Mouse (Mus musculus) heart, embryonic 11.5 days (tissue): ENCODE measurements around the gene Slitrk2. TPM values are rescaled to one million over a fixed set of nuclear protein-coding genes. Genes with fewer than 3 reads are reported as not detected.

Experiments
- ATAC-seq: fragments of 200-750 bp; cut with Nextera tagmentation; replicated peaks from 2 replicates; pipeline ENCODE4 v1.8.0; 2017; ENCODE audit warnings: moderate library complexity; ENCODE audit not compliant: insufficient number of reproducible peaks, low FRiP score, low TSS enrichment
- H3K27ac ChIP-seq: fragments of 300-500 bp; sonication (generic); 2 replicates; pipeline ENCODE4 v1.5.1; 2014; ENCODE audit warnings: mild to moderate bottlenecking, low read depth, low read length
- H3K27me3 ChIP-seq: fragments of 300-500 bp; sonication (generic); 2 replicates; pipeline ENCODE4 v1.6.1; 2014; ENCODE audit warnings: mild to moderate bottlenecking, low read length, mixed read lengths; ENCODE audit not compliant: control insufficient read depth, insufficient read depth
- H3K36me3 ChIP-seq: fragments of 300-500 bp; sonication (generic); 2 replicates; pipeline ENCODE4 v1.6.1; 2014; ENCODE audit warnings: mild to moderate bottlenecking, low read length, moderate library complexity, mixed read lengths; ENCODE audit not compliant: control insufficient read depth, insufficient read depth
- H3K4me1 ChIP-seq: fragments of 300-500 bp; sonication (generic); 2 replicates; pipeline ENCODE4 v1.6.1; 2014; ENCODE audit warnings: low read length; ENCODE audit not compliant: control insufficient read depth, insufficient read depth
- H3K4me2 ChIP-seq: fragments of 300-500 bp; sonication (generic); 2 replicates; pipeline ENCODE4 v1.6.1; 2014; ENCODE audit warnings: mild to moderate bottlenecking, moderate library complexity
- H3K4me3 ChIP-seq: fragments of 300-500 bp; sonication (generic); 2 replicates; pipeline ENCODE4 v1.5.1; 2014; ENCODE audit warnings: low read depth, low read length
- H3K9ac ChIP-seq: fragments of 300-500 bp; sonication (generic); 2 replicates; pipeline ENCODE4 v1.6.1; 2014; ENCODE audit warnings: mild to moderate bottlenecking, low read depth, low read length, moderate library complexity
- H3K9me3 ChIP-seq: fragments of 300-500 bp; sonication (generic); replicated peaks from 2 replicates; pipeline ENCODE4 v1.6.1; 2016; ENCODE audit warnings: low read length; ENCODE audit not compliant: control insufficient read depth
- WGBS: fragments of 180-500 bp; shearing (Covaris S2); extraction: QIAGEN DNeasy Blood & Tissue Kit; methylation state at CpG from one replicate; pipeline ENCODE4 v1.1.7; 2014; ENCODE audit not compliant: insufficient replicate concordance; 5-methylcytosine and 5-hydroxymethylcytosine counted together
- polyA plus RNA-seq: library from polyadenylated mRNA; unstranded; fragments of >200 nt; fragmentation: Nextera tagmentation; extraction: Ambion mirVana; gene quantifications from 2 replicates; pipeline ENCODE4 v1.2.1, GENCODE M21; 2014

The Slitrk2 gene
- 0.83 and 0.93 TPM in 2 replicates for polyA plus RNA-seq

- no peaks in the 10 kb centered on the region for H3K36me3 ChIP-seq
- H3K4me1 ChIP-seq = no peaks in the 10 kb centered on the region
- no peak for ATAC-seq
- H3K27ac ChIP-seq = no peak within 1 kb of the TSS
- H3K4me2 ChIP-seq = peak within 1 kb of the TSS; percentile 60
- no peak within 1 kb of the TSS for H3K9ac ChIP-seq
- peaks cover 4% of the 10 kb centered on the region; the same call in 1 of the 2 replicates for H3K27me3 ChIP-seq
- 12% methylated on average over 24 of the region's 25 CpGs for WGBS
- peak within 1 kb of the TSS; percentile 35 for H3K4me3 ChIP-seq
- no peaks in the 10 kb centered on the region for H3K9me3 ChIP-seq
Measured at GRCm38 (mm10) chrX:66648911-66649620, at the start of gene Slitrk2. Gene Slitrk2, plus strand, starts transcription at chrX:66649318.

GRCm38 (mm10) chrX:66605490-66605889 lies 43.6 kb upstream of the Slitrk2 start:
- Histone ChIP-seq H3K27ac (no peak overlapping the region), H3K9me3 (no peaks in the 10 kb centered on the region), H3K4me1 (no peaks in the 10 kb centered on the region), H3K9ac (no peak overlapping the region), H3K4me3 (no peak overlapping the region), H3K27me3 (no peaks in the 10 kb centered on the region), H3K4me2 (no peak overlapping the region), H3K36me3 (no peaks in the 10 kb centered on the region)
- 67% methylated on average over 3 of the region's 3 CpGs for WGBS
- ATAC-seq = no peak

- no peak; the same call in 1 of the 2 replicates for ATAC-seq
Measured at GRCm38 (mm10) chrX:66652455-66653144, 3.5 kb downstream of the Slitrk2 start.

GRCm38 (mm10) chrX:66657365-66657764 lies 8.2 kb downstream of the Slitrk2 start:
- no peaks in the 10 kb centered on the region for H3K4me1 ChIP-seq

More at GRCm38 (mm10) chrX:66652455-66653144, 3.5 kb downstream of the Slitrk2 start:
- no peaks in the 10 kb centered on the region for H3K4me1 ChIP-seq
- H3K4me3 ChIP-seq = peak overlapping the region; percentile 41
- peak overlapping the region; percentile 64 for H3K4me2 ChIP-seq
- 8% methylated on average over 21 of the region's 21 CpGs for WGBS
- H3K27me3 ChIP-seq = peaks cover 4% of the 10 kb centered on the region
- H3K9me3 ChIP-seq = no peaks in the 10 kb centered on the region
- no peak overlapping the region for H3K27ac ChIP-seq
- no peaks in the 10 kb centered on the region for H3K36me3 ChIP-seq
- H3K9ac ChIP-seq = no peak overlapping the region

GRCm38 (mm10) chrX:66676959-66677358 lies 27.8 kb downstream of the Slitrk2 start:
- H3K9ac ChIP-seq = no peak overlapping the region
- no peak overlapping the region for H3K4me3 ChIP-seq
- no peak overlapping the region for H3K27ac ChIP-seq
- H3K36me3 ChIP-seq = no peaks in the 10 kb centered on the region
- no peaks in the 10 kb centered on the region for H3K9me3 ChIP-seq
- H3K4me1 ChIP-seq = no peaks in the 10 kb centered on the region
- no peak for ATAC-seq
- no peaks in the 10 kb centered on the region for H3K27me3 ChIP-seq
- WGBS = 90% methylated on average over 4 of the region's 4 CpGs
- no peak overlapping the region for H3K4me2 ChIP-seq

More at GRCm38 (mm10) chrX:66657365-66657764, 8.2 kb downstream of the Slitrk2 start:
- H3K36me3 ChIP-seq = no peaks in the 10 kb centered on the region
- no peaks in the 10 kb centered on the region for H3K9me3 ChIP-seq
- H3K27ac ChIP-seq = no peak overlapping the region
- WGBS = 29% methylated on average over 2 of the region's 2 CpGs
- ATAC-seq = no peak
- no peak overlapping the region for H3K4me3 ChIP-seq
- H3K27me3 ChIP-seq = no peaks in the 10 kb centered on the region; the same call in 1 of the 2 replicates
- H3K4me2 ChIP-seq = no peak overlapping the region
- H3K9ac ChIP-seq = no peak overlapping the region

- Histone ChIP-seq H3K27me3 (no peaks in the 10 kb centered on the region), H3K4me3 (no peak overlapping the region), H3K36me3 (no peaks in the 10 kb centered on the region), H3K4me1 (no peaks in the 10 kb centered on the region), H3K4me2 (no peak overlapping the region), H3K9me3 (no peaks in the 10 kb centered on the region), H3K9ac (no peak overlapping the region), H3K27ac (no peak overlapping the region)
- 33% methylated on average over 7 of the region's 7 CpGs for WGBS
- ATAC-seq = no peak
Measured at GRCm38 (mm10) chrX:66678646-66679045, 29.5 kb downstream of the Slitrk2 start.
